Mouse (Mus musculus) forebrain, embryonic 10.5 days (tissue): ENCODE results near the gene Slc30a2. TPM values are rescaled to one million over a fixed set of nuclear protein-coding genes. Genes with fewer than 3 reads are reported as not detected.

ENCODE experiments used
- DNase-seq: peaks from one replicate; pipeline ENCODE4 v3.0.0-alpha.2; 2017; ENCODE audit warnings: low spot score; ENCODE audit errors: extremely low spot score
- H3K27ac ChIP-seq: fragments of 300-500 bp; sonication (generic); 2 replicates; pipeline ENCODE4 v1.5.1; 2016; ENCODE audit warnings: mild to moderate bottlenecking
- H3K27me3 ChIP-seq: fragments of 300-500 bp; sonication (generic); 2 replicates; pipeline ENCODE4 v1.6.1; 2016; ENCODE audit warnings: mild to moderate bottlenecking; ENCODE audit not compliant: poor library complexity, severe bottlenecking
- H3K36me3 ChIP-seq: fragments of 300-500 bp; sonication (generic); replicated peaks from 2 replicates; pipeline ENCODE4 v1.6.1; 2016; ENCODE audit warnings: mild to moderate bottlenecking, moderate library complexity
- H3K4me1 ChIP-seq: fragments of 300-500 bp; sonication (generic); 2 replicates; pipeline ENCODE4 v1.6.1; 2016
- H3K4me3 ChIP-seq: fragments of 300-500 bp; sonication (generic); 2 replicates; pipeline ENCODE4 v1.5.1; 2016; ENCODE audit warnings: mild to moderate bottlenecking, moderate library complexity
- H3K9me3 ChIP-seq: fragments of 300-500 bp; sonication (generic); 2 replicates; pipeline ENCODE4 v1.6.1; 2016; ENCODE audit warnings: mild to moderate bottlenecking, moderate library complexity
- WGBS: fragments of 180-500 bp; shearing (Covaris S2); methylation state at CpG from one replicate; pipeline ENCODE4 v1.1.7; 2016; 5-methylcytosine and 5-hydroxymethylcytosine counted together
- polyA plus RNA-seq: library from polyadenylated mRNA; unstranded; fragments of >200 nt; fragmentation: Nextera tagmentation; extraction: Ambion mirVana; gene quantifications from 2 replicates; pipeline ENCODE4 v1.2.1, GENCODE M21; 2016

Gene Slc30a2
- polyA plus RNA-seq, 1 experiment from 2014 or later: not detected

GRCm38 (mm10) chr4:134352929-134353328 is 9.9 kb downstream of the Slc30a2 start:
- Histone ChIP-seq H3K27me3 (peaks cover 24% of the 10 kb centered on the region), H3K9me3 (no peaks in the 10 kb centered on the region), H3K27ac (no peak overlapping the region), H3K36me3 (no peaks in the 10 kb centered on the region), H3K4me3 (no peak overlapping the region), H3K4me1 (peaks cover 35% of the 10 kb centered on the region)
- 81% methylated on average over 7 of the region's 7 CpGs for WGBS
- no peak for DNase-seq

GRCm38 (mm10) chr4:134353527-134354409 is 10.8 kb downstream of the Slc30a2 start:
- H3K4me1 ChIP-seq: peaks cover 35% of the 10 kb centered on the region
- peaks cover 29% of the 10 kb centered on the region for H3K27me3 ChIP-seq
- H3K27ac ChIP-seq: no peak overlapping the region
- DNase-seq: no peak
- WGBS: 77% methylated on average over 5 of the region's 5 CpGs
- no peaks in the 10 kb centered on the region for H3K9me3 ChIP-seq
- H3K36me3 ChIP-seq: no peaks in the 10 kb centered on the region
- H3K4me3 ChIP-seq: no peak overlapping the region

- Histone ChIP-seq H3K27me3 (peaks cover 49% of the 10 kb centered on the region), H3K4me3 (no peak overlapping the region), H3K27ac (no peak overlapping the region; the same call in 1 of the 2 replicates), H3K36me3 (no peaks in the 10 kb centered on the region), H3K9me3 (no peaks in the 10 kb centered on the region), H3K4me1 (peaks cover 35% of the 10 kb centered on the region)
- DNase-seq: no peak
- WGBS: 60% methylated on average over 16 of the region's 16 CpGs
These were observed 13.0 kb downstream of the Slc30a2 start for GRCm38 (mm10) chr4:134355841-134356452.

- DNase-seq: peak; percentile 64
- Histone ChIP-seq H3K27me3 (peaks cover 50% of the 10 kb centered on the region), H3K9me3 (no peaks in the 10 kb centered on the region), H3K4me1 (peaks cover 30% of the 10 kb centered on the region), H3K36me3 (no peaks in the 10 kb centered on the region), H3K27ac (no peak overlapping the region; the same call in 1 of the 2 replicates), H3K4me3 (peak overlapping the region; percentile 35)
- WGBS: 17% methylated on average over 22 of the region's 22 CpGs
These were observed 13.8 kb downstream of the Slc30a2 start for GRCm38 (mm10) chr4:134356591-134357460.

GRCm38 (mm10) chr4:134357461-134357771 is 14.4 kb downstream of the Slc30a2 start:
- Histone ChIP-seq H3K27ac (no peak overlapping the region; the same call in 1 of the 2 replicates), H3K36me3 (no peaks in the 10 kb centered on the region), H3K4me1 (peaks cover 28% of the 10 kb centered on the region), H3K4me3 (peak overlapping the region; percentile 35), H3K27me3 (peaks cover 55% of the 10 kb centered on the region), H3K9me3 (no peaks in the 10 kb centered on the region)
- DNase-seq: no peak
- WGBS: 35% methylated on average over 17 of the region's 17 CpGs

GRCm38 (mm10) chr4:134359649-134360048 is 16.7 kb downstream of the Slc30a2 start:
- H3K27me3 ChIP-seq: peaks cover 77% of the 10 kb centered on the region
- no peak for DNase-seq
- 89% methylated on average over 6 of the region's 6 CpGs for WGBS

GRCm38 (mm10) chr4:134361215-134361614 is 18.2 kb downstream of the Slc30a2 start:
- 55% methylated on average over 5 of the region's 5 CpGs for WGBS
- Histone ChIP-seq H3K36me3 (no peaks in the 10 kb centered on the region), H3K27me3 (peaks cover 82% of the 10 kb centered on the region), H3K27ac (no peak overlapping the region), H3K4me3 (no peak overlapping the region), H3K9me3 (no peaks in the 10 kb centered on the region), H3K4me1 (peaks cover 33% of the 10 kb centered on the region)
- DNase-seq: no peak

More at GRCm38 (mm10) chr4:134359649-134360048, 16.7 kb downstream of the Slc30a2 start:
- Histone ChIP-seq H3K27ac (no peak overlapping the region), H3K4me3 (no peak overlapping the region), H3K9me3 (no peaks in the 10 kb centered on the region), H3K36me3 (no peaks in the 10 kb centered on the region), H3K4me1 (peaks cover 32% of the 10 kb centered on the region)

- H3K9me3 ChIP-seq: no peaks in the 10 kb centered on the region
- H3K4me3 ChIP-seq: no peak overlapping the region
- H3K4me1 ChIP-seq: peaks cover 29% of the 10 kb centered on the region
- 67% methylated on average over 9 of the region's 9 CpGs for WGBS
- DNase-seq: no peak
- H3K27ac ChIP-seq: no peak overlapping the region
- peaks cover 89% of the 10 kb centered on the region for H3K27me3 ChIP-seq
- H3K36me3 ChIP-seq: no peaks in the 10 kb centered on the region
These were observed 19.1 kb downstream of the Slc30a2 start for GRCm38 (mm10) chr4:134362124-134362523.

- Histone ChIP-seq H3K36me3 (no peaks in the 10 kb centered on the region), H3K4me1 (peaks cover 24% of the 10 kb centered on the region), H3K4me3 (peak overlapping the region; percentile 13; the same call in 1 of the 2 replicates), H3K9me3 (no peaks in the 10 kb centered on the region), H3K27ac (no peak overlapping the region), H3K27me3 (peaks cover 89% of the 10 kb centered on the region)
- WGBS: 25% methylated on average over 9 of the region's 9 CpGs
- no peak for DNase-seq
These were observed 19.6 kb downstream of the Slc30a2 start for GRCm38 (mm10) chr4:134362586-134362985.

GRCm38 (mm10) chr4:134365280-134365679 is 22.3 kb downstream of the Slc30a2 start:
- Histone ChIP-seq H3K9me3 (no peaks in the 10 kb centered on the region), H3K27ac (no peak overlapping the region), H3K4me3 (no peak overlapping the region), H3K4me1 (peaks cover 21% of the 10 kb centered on the region), H3K27me3 (peaks cover 89% of the 10 kb centered on the region), H3K36me3 (no peaks in the 10 kb centered on the region)
- 40% methylated on average over 5 of the region's 5 CpGs for WGBS
- no peak for DNase-seq

GRCm38 (mm10) chr4:134370649-134371221 is 27.8 kb downstream of the Slc30a2 start:
- Histone ChIP-seq H3K4me1 (peaks cover 24% of the 10 kb centered on the region), H3K36me3 (no peaks in the 10 kb centered on the region), H3K4me3 (peak overlapping the region; percentile 64), H3K9me3 (no peaks in the 10 kb centered on the region), H3K27me3 (peaks cover 85% of the 10 kb centered on the region), H3K27ac (no peak overlapping the region)
- 2% methylated on average over 18 of the region's 18 CpGs for WGBS
- peak; percentile 16 for DNase-seq

GRCm38 (mm10) chr4:134371316-134371855 is 28.4 kb downstream of the Slc30a2 start:
- H3K4me1 ChIP-seq: peaks cover 24% of the 10 kb centered on the region
- peak overlapping the region; percentile 64 for H3K4me3 ChIP-seq
- peaks cover 78% of the 10 kb centered on the region for H3K27me3 ChIP-seq
- no peak overlapping the region for H3K27ac ChIP-seq
- DNase-seq: peak; percentile 42
- under 1% methylated on average over 17 of the region's 17 CpGs for WGBS
- no peaks in the 10 kb centered on the region for H3K36me3 ChIP-seq
- no peaks in the 10 kb centered on the region for H3K9me3 ChIP-seq
